Mouse (Mus musculus): ENCODE data around the gene Gm20388. TPM values are rescaled to one million over a fixed set of nuclear protein-coding genes. Genes with fewer than 3 reads are reported as not detected.
A peak's percentile ranks its signal among the peaks of the same experiment; 100 is the strongest.

The Gm20388 gene
- total RNA-seq, 2 experiments from 2014 or later: 6.8 to 7.8 TPM

DNA sequence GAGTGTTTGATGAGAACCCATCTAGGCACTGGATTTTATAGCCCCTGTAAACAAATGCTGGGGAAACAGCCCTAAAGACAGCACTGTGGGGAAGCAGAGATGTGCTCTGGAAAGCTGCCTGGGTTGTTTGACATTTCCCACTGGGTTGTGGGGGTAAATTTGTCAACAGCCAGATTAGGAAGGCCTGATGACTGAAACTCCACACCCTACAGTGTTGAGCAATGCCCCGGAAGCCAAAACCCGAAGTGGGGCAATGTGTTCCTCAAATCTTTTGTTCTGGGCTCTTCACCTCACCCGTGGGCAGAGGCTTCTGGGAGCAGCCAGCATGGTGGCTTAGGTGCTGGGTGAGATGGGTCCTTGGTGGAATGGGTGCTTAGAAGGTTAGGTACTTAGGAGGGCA is 198.5 kb downstream of the Gm20388 start:
- no peak for DNase-seq
- intact Hi-C loops (cut with DNase I): no loop called here

DNA sequence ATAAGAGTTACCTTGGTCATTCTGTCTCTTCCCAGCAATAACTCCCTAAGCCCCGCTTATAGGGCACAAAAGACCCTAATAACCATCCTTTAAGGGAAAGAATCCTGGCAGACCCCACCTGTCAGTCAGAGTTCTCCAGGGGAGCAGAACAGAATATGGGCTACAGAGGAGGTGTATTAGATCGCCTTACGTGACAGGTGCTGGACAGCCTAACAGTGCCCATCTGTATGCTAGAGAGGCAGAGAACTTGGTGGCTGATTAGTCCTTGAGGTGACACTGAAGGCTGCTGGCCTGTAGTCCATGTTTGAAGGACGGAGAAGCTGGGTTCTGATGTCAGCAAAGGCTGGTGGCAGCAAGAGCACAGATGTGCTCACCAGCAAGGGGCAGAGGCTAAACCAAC is 200.3 kb downstream of the Gm20388 start:
- no peak for DNase-seq
- intact Hi-C loops (cut with DNase I): no loop called here

DNA sequence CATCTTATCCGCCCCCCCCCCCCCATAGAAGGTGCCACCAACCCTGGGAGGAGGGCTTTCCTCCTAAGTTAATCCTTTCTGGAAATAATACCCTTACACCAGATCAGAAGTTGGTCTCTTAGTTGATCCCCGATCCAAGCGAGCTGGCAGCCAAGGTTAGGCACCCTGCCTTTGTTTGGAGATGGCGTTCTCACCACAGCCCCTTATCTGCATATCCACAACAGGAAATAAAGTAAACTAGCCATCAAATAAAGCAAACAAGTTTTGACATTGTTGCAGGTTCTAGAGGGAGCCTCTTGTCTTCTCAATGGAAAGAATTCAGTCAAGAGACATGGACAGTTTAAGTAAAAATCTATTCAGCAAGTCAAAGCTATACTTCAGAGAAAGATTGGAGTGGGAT is 200.7 kb downstream of the Gm20388 start:
- no peak for DNase-seq
- intact Hi-C loops (cut with DNase I): no loop called here

DNA sequence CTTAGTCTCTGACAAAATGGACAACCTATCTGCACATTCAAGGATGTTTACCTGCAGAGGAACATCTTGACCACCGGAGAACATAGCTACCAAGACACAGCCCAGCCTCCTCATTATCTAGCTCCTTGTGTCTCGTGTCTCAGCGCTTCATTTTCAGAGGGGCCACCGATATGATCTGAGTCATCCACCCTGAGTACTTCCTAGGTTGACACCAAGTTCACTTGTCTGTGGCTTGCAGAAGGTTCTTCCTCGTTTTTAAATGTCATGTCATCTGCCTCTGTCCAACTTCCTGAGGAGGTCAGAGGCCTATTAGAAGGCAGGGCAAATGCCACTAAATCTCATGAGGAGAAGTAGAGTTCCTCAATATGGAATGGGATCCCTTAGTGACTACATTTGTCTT is 201.9 kb downstream of the Gm20388 start:
- DNase-seq: no peak
- intact Hi-C loops (cut with DNase I): no loop called here

DNA sequence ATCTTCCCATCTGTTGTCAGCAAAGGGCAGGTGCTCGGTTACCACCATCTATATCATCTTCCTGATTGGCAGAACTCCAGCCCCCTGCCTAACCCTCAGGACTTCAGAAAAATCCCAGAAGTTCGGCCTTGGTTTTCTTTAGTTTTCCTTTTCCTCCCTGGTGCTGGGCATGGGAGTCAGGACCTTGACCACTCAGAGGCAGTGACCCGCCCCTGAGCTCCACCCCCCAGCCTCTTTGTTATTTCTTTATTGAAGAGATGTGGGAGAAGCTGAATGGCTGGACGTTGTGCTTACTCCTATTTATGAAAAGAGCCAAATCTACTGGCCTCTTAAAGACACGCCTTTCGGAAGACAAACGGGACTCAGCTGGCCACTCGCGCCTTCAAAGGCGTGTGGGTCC is 202.7 kb downstream of the Gm20388 start:
- peak in 1 of 2 experiments; percentile 50 for DNase-seq
- intact Hi-C loops (cut with DNase I): no loop called here

DNA sequence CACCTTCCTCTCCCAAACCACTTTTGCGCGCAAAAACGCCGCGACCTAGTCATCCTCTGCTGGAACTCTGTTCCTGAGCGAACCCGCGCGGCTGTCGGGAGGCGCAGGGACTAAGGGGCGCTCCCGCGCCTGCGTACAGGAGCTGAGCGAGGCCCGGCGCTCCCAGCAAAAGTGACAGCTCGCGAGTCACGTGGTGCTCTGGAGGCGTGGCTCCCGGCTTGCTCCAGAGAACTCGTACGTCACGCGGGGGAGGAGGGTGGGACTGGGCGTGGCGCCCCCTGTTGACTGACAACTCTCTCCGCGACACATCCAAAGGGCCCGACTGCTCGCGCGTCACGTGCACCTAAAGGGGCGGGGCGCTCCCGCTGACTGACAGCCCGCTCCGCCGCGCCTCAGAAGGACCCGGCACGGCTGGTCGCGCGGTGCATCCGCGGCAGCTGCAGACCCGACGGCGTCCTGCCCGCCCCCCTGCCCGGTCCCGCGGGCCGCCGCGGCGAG is 203.2 kb downstream of the Gm20388 start, which contains the start of gene 6430548M08Rik:
Gene 6430548M08Rik, plus strand, starts transcription at position 395 of the 498 bp plus-strand sequence.
- peak; percentile 100 for DNase-seq
- intact Hi-C loops (cut with DNase I): no loop called here

DNA sequence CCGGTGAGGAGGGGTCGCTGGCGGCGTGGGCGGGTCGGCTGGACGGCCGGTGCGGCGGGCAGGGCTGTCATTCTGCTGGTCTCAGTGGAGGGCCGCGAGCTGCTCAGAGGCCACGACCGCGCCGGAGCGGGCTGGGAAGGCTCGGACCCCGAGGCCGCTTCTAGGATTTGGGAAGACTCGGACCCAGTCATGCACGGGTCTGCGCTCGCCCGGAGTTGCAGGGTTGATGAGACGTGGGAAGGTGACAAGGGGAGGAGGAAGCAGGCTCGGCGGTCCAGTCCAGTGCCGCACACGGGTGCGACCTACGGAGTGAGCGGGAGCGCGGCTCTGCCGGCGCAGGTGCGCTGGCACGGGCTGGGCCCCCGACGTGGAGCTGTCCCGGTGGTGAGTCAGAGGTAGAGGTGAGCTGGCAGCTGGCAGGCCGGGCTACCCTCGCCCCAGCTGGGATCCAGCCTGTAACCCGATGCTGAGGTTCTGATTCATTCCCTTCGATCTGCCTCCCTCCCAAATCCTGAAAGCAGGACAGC is 203.7 kb downstream of the Gm20388 start:
- intact Hi-C loops (cut with DNase I): no loop called here
- DNase-seq: no peak

DNA sequence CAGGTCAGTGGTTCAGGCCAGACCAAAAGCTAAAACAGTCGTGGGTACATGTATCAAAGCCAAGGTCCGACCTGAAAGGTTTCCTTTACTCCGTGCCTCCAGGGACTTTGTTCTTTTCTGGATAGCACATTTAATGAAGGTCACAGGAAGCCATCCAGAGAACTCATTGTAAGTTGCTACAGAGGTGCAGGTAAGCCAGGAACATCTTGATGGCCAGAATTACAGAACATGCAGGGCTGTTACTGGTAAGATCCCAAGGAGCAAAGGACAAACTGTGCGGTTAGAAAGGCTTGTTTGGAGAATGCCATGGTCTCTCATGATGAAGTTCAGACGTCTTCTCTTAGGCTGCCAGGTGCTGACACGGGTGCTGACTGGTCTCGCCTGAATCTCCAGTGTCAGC is 206.0 kb downstream of the Gm20388 start:
- intact Hi-C loops (cut with DNase I): no loop called here
- no peak for DNase-seq

DNA sequence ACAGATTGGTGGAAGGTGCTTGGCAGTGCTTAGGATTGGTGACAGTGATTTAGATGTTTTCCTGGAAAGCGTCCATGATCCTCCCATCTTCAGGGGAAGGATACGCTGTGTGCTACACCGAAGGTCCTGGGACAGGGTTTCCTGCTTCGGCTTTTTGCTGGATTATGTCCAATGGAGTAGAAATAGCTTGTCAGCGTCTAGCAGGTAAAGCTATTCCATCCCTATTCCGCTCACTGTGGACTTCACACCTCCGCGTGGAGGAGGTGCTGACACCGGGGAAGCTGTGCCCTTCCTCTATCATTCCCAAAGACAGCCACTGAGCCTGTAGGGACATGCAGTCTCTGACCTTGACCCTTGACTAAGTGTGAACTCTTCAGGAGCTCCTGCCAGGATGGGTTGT is 207.5 kb downstream of the Gm20388 start:
- intact Hi-C loops (cut with DNase I): no loop called here
- DNase-seq: no peak

DNA sequence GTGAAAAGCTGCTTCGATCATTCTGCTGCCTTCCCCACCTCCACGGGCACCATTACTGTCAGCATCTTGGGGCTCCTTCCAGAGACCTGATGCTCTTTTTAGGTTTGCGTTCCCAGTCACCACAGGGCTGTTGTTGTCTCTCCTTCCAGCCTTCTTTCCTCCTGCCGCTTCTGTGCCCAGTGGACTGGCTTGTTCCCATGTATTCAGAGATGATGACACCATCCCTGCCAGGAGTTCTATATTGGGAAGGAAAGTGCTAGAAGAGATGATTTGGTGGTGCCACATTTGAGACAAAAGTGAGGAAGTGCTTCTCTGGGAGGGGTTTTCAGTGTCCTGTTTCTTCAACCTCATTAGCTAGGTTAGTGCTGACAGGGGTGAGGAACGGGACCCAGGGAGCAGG is 208.2 kb downstream of the Gm20388 start:
- intact Hi-C loops (cut with DNase I): no loop called here
- no peak for DNase-seq

DNA sequence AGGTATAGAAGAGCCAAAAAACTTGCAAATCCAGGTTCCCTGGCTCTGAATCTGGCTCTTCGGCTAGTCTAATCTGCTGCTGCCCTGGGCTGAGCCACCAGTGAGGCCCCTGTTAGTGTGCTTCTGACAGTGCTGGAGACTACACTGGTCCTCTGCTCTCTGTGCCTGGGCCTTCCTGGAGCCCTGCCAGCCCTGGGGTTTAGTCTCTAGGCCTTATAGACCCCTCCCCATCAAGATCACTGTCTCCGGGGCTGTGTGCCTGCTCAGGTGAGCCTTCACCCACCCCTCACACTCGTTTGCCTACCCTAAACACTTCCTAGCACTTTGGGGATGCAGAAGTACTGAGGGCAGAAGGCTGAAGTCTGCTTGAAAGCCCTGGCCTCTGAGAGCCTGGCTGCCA is 208.8 kb downstream of the Gm20388 start:
- DNase-seq: no peak
- intact Hi-C loops (cut with DNase I): no loop called here

DNA sequence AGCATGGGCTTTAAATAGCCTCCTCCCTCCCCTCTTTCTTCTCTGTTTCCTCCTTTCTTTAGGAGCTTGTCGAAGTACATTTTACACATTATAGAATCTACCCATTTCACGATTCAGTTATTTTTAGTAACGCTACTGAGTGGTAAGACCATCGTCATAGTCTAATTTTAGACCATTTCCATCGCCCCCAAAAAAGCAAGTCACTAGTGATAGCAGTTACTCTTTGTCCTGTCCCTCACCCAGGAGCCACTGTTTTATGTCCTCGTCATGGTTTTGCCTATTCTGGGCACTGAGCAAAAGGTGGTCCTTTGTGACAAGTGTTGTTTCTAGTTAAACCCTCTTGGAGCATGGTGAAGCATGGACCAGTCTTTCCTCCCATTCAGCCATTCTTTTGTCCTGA is 209.3 kb downstream of the Gm20388 start:
- intact Hi-C loops (cut with DNase I): no loop called here
- DNase-seq: no peak

DNA sequence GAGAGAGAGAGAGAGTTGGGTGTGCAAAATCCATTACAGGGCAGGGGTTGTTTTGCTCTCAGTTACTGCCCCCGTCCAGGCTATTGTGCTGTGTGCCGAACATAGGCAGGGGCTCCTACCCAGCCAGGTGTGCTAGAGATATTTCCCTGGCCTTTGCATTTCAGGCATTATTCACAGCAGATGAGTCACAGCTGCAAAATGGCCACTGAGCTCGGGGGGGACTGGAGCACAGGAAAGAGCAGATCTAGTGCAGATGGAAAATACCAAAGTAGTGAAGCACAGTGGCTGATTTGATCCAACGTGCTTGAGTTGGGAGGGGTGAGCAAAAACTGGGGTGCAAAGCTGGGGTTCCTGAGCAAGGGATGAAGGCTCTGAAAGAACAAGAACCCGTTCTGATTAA is 210.3 kb downstream of the Gm20388 start:
- no peak for DNase-seq

DNA sequence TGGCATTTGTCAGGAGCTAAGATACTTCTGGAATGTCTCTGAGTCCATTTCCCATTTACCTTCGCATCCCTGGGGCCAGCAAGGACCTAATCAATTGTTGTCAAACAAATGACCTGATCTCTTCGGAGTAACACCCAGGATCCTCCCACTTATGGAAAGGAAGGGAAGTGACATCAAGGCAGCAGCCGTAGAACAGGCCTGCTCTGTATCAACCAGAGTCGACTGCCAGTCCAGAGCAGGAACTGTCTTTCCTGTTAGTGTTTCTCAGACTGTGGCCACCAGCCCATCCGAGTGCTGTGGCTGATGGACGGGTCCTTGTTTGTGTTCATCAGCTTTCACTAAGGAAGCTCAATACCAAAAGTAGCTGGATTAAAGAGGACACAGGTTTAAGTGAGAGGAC is 213.6 kb downstream of the Gm20388 start:
- DNase-seq: no peak
- intact Hi-C loops (cut with DNase I): no loop called here

More for the DNA sequence above, 210.3 kb downstream of the Gm20388 start:
- intact Hi-C loops (cut with DNase I): no loop called here

DNA sequence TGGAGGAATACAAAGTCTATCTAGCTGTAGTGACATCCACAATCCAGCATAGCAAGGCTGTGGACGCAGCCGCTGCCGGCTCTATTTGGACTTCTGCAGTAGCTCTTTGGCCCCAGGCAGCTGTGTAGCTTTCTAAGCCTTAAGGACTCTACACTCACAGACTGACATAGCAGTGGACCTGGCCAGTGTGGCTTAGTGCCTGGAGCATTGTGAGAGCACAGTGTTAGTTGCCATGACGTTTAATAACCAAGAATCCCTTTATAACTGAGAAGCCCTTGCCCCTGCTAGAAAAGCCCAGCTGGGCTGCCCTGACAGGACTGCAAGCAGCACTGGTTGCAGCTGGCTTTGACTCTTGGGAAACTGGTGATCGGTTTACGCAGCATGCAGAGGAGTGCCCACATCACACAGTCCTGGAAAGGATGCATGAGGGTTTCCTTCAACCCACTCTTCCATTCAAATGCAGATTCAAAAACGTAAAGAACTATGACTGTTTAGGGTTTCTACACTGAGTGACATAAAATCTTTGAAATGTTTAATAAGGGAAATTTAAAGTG is 214.3 kb downstream of the Gm20388 start:
- intact Hi-C loops (cut with DNase I): no loop called here
- no peak for DNase-seq

DNA sequence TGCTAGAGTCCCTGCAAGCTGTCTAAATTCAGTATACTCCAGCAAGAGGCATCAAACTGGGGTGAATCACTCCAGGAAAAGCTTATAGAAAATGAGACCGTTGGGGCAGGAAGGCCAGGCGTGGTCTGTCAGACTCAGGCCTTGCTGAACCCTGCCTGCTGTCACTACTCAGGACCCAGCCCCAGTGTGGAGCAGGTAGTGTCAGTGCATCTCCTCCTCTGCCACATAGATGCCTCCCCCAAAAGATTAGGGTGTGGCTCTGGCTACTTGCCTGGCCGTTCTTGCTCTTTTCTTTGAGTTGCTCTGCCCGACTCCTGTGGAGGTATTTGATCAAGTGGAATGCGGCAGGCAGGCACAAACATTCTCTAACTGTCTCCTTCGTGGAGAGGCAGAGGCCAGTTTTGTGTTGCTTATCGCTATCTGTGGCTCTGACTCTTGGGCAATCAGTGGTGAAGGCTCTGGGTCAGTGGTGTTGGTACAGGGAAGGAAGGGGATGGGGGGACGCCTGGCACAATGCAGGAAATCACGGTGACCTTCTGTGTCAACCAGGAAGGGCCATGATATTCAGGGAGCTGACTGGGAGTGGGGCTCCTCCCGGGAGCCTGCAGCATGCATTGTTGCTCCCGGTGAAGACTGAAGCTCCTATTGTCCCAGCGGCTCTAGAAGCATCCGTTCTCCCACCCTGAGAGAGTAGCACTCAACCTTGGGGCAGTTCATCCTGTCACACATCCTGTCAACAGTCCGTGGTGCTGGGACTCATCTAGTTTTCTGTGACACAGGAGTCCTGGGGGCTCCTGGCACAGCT is 215.9 kb downstream of the Gm20388 start:
- no peak for DNase-seq
- intact Hi-C loops (cut with DNase I): no loop called here

DNA sequence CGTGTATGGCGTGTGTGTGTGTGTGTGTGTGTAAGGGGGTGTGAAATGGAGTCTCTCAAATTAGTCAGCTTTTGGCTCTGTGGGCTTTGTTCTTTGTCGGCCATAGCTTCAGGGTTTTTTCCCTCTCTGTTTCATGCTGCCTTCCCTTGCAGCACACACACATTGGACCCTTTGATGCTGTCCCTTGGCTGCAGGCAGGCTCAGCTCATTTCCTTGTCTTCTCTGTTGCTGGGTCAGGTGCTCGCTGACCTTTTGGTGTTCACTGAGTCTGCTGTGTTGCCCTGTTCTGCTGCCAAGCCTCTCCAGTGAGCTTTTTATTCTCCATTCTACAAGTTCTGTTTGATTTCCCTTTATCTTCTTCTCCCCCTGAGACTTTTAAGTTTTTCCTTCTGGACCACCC is 218.9 kb downstream of the Gm20388 start:
- DNase-seq: no peak
- intact Hi-C loops (cut with DNase I): no loop called here

DNA sequence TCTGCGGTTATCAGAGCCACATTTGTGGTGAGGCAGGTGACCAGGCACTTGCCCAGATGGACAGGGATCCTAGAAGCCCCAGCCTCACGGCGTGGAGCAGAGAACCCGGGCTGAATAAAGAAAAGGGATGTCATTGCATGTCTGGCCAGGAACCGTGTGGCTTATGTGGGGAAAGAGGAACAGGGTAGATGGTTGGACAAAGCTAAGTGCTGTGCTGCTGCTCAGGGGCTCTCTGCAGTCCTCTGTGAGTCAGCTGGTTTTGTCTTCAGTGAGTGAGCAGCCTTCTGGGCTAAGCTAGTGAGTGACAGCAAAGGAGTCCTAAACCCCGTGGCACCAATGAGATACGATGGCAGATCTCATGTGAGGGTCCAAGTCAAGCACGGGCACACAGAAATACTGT is 220.5 kb downstream of the Gm20388 start:
- no peak for DNase-seq
- intact Hi-C loops (cut with DNase I): no loop called here

DNA sequence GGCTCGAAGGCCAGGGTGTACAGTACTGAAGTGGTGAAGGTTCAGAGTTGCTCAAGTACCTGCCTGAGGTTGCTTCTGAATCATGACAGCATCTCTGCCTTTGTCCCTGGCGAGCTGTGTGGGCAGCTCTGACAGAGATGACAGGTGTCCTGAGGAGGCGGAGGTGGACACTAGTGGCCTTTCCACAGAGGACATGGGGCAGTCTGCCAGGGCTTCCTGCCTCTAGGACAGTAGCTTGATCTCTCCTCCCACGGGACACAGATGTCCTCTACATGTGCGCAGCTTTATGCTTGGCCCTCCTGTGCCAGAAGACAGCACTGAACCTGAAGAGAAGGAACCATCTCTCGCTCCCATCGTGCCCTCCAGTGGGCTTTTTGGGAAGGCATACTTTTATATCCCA is 222.5 kb downstream of the Gm20388 start:
- no peak for DNase-seq
- intact Hi-C loops (cut with DNase I): no loop called here

DNA sequence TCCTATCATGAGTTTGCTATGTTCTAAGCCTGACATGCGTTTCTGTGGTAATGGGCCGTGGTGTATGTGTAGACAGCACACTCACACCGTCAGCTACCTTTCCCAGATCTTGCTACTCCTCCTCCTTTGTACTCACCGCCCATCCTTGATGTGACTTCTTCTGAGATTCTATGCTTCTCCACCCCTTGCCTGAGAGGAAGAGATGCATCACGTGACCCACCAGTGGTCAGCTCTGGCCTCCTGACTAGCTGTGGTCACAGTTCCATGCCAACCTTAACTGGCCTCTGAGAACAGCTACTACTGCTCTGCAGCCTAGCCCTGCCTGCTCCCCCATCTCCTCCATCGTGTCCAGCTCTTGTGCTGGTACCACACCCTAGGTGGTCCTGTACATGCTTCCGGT is 225.0 kb downstream of the Gm20388 start:
- DNase-seq: no peak
- intact Hi-C loops (cut with DNase I): no loop called here

DNA sequence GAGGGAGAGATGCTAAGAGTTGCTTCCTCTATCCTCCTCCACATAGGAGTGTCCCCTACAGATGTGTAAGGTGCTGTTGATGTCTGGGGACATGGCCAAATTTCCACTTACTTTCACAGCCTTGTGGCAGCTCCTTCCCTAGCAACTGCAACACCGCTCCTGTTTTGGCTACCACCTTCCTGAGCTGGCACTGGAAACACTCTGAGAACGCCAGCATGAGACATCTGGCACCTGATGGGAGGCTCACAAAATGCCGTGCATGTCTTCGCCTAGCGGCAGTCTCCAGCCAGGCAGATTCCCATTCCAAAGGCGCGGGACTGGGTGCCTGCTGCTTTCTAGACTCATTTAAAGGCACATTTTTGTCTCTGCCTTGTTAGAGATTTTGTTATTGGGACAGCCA is 226.0 kb downstream of the Gm20388 start:
- DNase-seq: peak; percentile 35 to 42
- intact Hi-C loops (cut with DNase I): no loop called here

DNA sequence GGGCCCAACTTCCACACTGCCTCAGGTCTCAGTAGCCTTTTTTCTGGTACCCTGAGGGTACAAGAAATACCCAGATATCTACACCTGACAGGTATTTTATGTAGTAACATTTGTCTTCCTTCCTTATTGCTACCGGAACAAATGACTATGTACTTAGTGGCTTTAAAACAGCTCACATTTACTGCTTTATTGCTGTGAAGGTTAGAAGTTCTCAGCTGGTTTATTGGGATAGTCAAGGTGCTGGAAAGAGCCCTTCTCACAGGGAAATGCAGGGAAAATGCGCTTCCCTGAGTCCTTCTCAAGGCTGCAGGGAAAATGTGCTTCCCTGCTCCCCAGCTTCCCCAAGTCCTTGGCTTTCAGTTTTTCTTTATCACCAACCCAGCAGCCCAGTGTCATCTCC is 228.3 kb downstream of the Gm20388 start:
- intact Hi-C loops (cut with DNase I): no loop called here
- no peak for DNase-seq
